Mouse (Mus musculus) embryonic facial prominence, embryonic 11.5 days (tissue): ENCODE results near the gene Vax2. TPM values are rescaled to one million over a fixed set of nuclear protein-coding genes. Genes with fewer than 3 reads are reported as not detected.

Experiments
- ATAC-seq: fragments of 200-750 bp; cut with Nextera tagmentation; replicated peaks from 2 replicates; pipeline ENCODE4 v1.8.0; 2017; ENCODE audit warnings: low read depth; ENCODE audit not compliant: insufficient number of reproducible peaks, low FRiP score, low TSS enrichment
- DNase-seq: peaks from one replicate; pipeline ENCODE4 v3.0.0-alpha.2; 2015; ENCODE audit warnings: low spot score
- H3K27ac ChIP-seq: fragments of 300-500 bp; sonication (generic); replicated peaks from 2 replicates; pipeline ENCODE4 v1.5.1; 2014; ENCODE audit warnings: mild to moderate bottlenecking, low read depth, low read length, control low read depth
- H3K27me3 ChIP-seq: fragments of 300-500 bp; sonication (generic); 2 replicates; pipeline ENCODE4 v1.6.1; 2014; ENCODE audit warnings: mild to moderate bottlenecking, low read length, moderate library complexity, mixed read lengths; ENCODE audit not compliant: control insufficient read depth, insufficient read depth
- H3K36me3 ChIP-seq: fragments of 300-500 bp; sonication (generic); replicated peaks from 2 replicates; pipeline ENCODE4 v1.6.1; 2014; ENCODE audit warnings: low read depth, mild to moderate bottlenecking, low read length, moderate library complexity, mixed read lengths; ENCODE audit not compliant: control insufficient read depth, insufficient read depth
- H3K4me1 ChIP-seq: fragments of 300-500 bp; sonication (generic); 2 replicates; pipeline ENCODE4 v1.6.1; 2014; ENCODE audit warnings: low read length, mixed read lengths; ENCODE audit not compliant: control insufficient read depth, insufficient read depth
- H3K4me2 ChIP-seq: fragments of 300-500 bp; sonication (generic); 2 replicates; pipeline ENCODE4 v1.6.1; 2014; ENCODE audit warnings: low read depth, mild to moderate bottlenecking, control low read depth, low read length, moderate library complexity
- H3K4me3 ChIP-seq: fragments of 300-500 bp; sonication (generic); 2 replicates; pipeline ENCODE4 v1.5.1; 2014; ENCODE audit warnings: low read depth, low read length, control low read depth
- H3K9ac ChIP-seq: fragments of 300-500 bp; sonication (generic); replicated peaks from 2 replicates; pipeline ENCODE4 v1.6.1; 2014; ENCODE audit warnings: mild to moderate bottlenecking, control low read depth, low read length
- H3K9me3 ChIP-seq: fragments of 300-500 bp; sonication (generic); replicated peaks from 2 replicates; pipeline ENCODE4 v1.6.1; 2016; ENCODE audit warnings: mild to moderate bottlenecking, low read length, inconsistent platforms, mixed read lengths; ENCODE audit not compliant: control insufficient read depth
- WGBS: fragments of 180-500 bp; shearing (Covaris S2); extraction: QIAGEN DNeasy Blood & Tissue Kit; methylation state at CpG from one replicate; pipeline ENCODE4 v1.1.7; 2014; 5-methylcytosine and 5-hydroxymethylcytosine counted together
- polyA plus RNA-seq: library from polyadenylated mRNA; unstranded; fragments of >200 nt; fragmentation: Nextera tagmentation; extraction: Ambion mirVana; gene quantifications from 2 replicates; pipeline ENCODE4 v1.2.1, GENCODE M21; 2014

Gene Vax2
- polyA plus RNA-seq, 1 experiment from 2014 or later: 2.0 TPM

DNA sequence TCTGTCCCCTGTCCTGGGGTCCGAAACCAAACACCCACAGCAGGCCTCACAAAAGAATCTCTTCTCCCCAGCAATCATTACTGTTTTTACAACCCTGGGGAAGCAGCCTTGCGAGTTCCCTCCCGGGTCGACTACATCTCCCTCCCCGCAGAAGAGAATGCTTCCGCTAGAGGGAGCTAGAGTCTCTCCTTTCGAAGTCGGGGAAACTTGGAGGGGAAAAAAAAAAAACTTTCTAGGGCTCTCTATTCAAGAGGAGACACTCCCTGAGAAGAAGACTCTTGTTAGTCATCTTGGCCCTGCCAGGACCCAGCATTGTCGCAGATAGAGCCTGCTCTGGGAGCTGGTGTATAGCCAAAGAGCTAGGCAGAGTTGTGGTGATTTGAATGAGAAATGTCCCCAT lies 17.2 kb upstream of the Vax2 start:
- ATAC-seq: no peak
- Histone ChIP-seq H3K4me2 (no peak overlapping the region), H3K36me3 (no peaks in the 10 kb centered on the region), H3K4me1 (no peaks in the 10 kb centered on the region), H3K27me3 (peaks cover 75% of the 10 kb centered on the region), H3K9me3 (no peaks in the 10 kb centered on the region), H3K9ac (no peak overlapping the region), H3K27ac (no peak overlapping the region), H3K4me3 (no peak overlapping the region)
- WGBS: 1% methylated on average over 9 of the region's 9 CpGs
- DNase-seq: peak; percentile 90

DNA sequence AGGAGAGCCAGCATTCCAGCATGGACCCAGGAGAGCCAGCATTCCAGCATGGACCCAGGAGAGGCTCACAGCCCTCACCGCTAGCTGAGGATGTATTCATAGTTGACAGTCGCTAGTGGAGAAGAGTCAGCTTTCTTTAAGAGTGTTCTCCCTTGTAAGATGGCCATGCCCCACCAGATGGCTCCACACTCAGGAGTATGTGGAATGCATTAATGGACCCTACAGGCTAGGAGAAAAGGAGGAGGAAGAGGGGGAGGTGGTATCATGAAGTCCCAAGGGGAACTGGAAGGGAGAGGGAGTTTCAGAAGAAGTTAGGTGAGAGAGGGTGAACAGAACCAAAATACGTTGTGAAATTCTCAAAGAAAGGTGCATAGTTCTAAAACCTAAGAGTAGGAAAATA lies 15.3 kb upstream of the Vax2 start:
- no peak for DNase-seq

DNA sequence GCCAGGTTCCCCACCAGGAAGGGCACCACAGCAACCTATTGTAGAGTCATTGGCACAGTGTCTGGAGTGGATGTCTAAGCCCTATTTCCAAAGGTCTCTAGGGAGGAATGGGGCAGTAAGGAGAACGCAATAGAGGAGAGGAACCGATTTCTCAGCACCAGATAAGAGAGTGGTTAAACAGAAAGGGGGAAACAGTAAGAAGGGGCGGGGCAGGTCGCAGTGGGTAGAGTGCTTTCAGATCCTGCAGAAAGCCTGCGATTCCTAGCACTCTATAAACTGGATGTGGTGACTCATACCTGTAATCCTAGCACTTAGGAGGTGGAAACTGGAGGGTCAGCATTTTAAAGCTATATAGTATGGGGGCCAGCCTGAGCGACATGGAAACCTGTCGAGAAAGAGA lies 14.4 kb upstream of the Vax2 start:
- Histone ChIP-seq H3K4me2 (no peak overlapping the region), H3K27ac (no peak overlapping the region), H3K4me1 (no peaks in the 10 kb centered on the region), H3K36me3 (no peaks in the 10 kb centered on the region), H3K9me3 (no peaks in the 10 kb centered on the region), H3K4me3 (no peak overlapping the region), H3K9ac (no peak overlapping the region), H3K27me3 (peaks cover 85% of the 10 kb centered on the region)
- DNase-seq: no peak
- WGBS: under 1% methylated on average over 7 of the region's 7 CpGs
- no peak for ATAC-seq

More for the DNA sequence above, 15.3 kb upstream of the Vax2 start:
- Histone ChIP-seq H3K9me3 (no peaks in the 10 kb centered on the region), H3K9ac (no peak overlapping the region), H3K36me3 (no peaks in the 10 kb centered on the region), H3K27ac (no peak overlapping the region), H3K27me3 (peaks cover 86% of the 10 kb centered on the region), H3K4me3 (no peak overlapping the region), H3K4me2 (no peak overlapping the region), H3K4me1 (no peaks in the 10 kb centered on the region)
- ATAC-seq: no peak
- WGBS: 3% methylated on average over 3 of the region's 3 CpGs

DNA sequence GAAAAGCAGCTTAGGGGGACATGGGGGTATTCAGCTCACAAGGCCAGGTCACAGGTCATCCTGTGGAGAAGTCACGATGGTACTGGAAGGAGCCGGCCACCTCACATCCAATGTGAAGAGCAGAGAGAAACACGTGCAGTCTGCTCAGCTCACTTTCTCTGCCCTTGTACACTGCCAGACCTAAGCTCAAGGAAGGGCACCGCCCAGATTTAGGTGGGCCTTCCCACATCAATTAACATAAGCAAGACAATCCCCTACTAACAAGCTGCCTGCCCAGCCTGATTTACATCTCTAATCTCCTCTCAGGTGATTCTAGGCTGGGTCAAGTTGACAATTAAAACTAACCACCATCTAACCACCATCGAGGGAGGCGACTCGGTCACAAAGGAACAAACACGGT lies 13.1 kb upstream of the Vax2 start:
- Histone ChIP-seq H3K4me2 (no peak overlapping the region), H3K27ac (no peak overlapping the region), H3K9me3 (no peaks in the 10 kb centered on the region), H3K9ac (no peak overlapping the region), H3K4me1 (peaks cover 3% of the 10 kb centered on the region; the same call in 1 of the 2 replicates), H3K4me3 (no peak overlapping the region), H3K27me3 (peaks cover 82% of the 10 kb centered on the region), H3K36me3 (no peaks in the 10 kb centered on the region)
- ATAC-seq (no peak), DNase-seq (no peak)
- 1% methylated on average over 8 of the region's 8 CpGs for WGBS

DNA sequence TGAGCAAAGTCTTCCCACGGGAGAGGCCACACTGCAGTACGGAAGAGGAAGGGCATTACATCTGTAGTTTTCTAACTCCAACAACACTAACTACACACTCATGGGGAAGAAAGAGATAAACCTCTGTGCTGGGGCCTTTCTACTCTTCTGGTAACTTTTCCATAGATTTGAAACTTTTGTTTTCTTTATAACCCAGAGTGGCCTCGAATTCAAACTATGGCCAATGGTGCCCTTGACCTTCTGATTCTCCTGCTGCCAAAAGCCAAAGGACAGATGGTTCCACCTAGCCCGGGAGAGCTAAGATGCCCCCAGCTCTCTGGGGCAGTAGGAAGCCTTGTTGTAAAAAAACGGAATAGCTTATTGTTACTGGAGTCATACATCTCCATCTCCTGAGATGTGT lies 11.1 kb upstream of the Vax2 start:
- Histone ChIP-seq H3K4me2 (no peak overlapping the region), H3K4me1 (peaks cover 3% of the 10 kb centered on the region; the same call in 1 of the 2 replicates), H3K27ac (no peak overlapping the region), H3K9ac (no peak overlapping the region), H3K36me3 (no peaks in the 10 kb centered on the region), H3K4me3 (no peak overlapping the region), H3K9me3 (no peaks in the 10 kb centered on the region), H3K27me3 (peaks cover 79% of the 10 kb centered on the region)
- ATAC-seq: no peak
- 3% methylated on average over 5 of the region's 5 CpGs for WGBS
- DNase-seq: no peak

DNA sequence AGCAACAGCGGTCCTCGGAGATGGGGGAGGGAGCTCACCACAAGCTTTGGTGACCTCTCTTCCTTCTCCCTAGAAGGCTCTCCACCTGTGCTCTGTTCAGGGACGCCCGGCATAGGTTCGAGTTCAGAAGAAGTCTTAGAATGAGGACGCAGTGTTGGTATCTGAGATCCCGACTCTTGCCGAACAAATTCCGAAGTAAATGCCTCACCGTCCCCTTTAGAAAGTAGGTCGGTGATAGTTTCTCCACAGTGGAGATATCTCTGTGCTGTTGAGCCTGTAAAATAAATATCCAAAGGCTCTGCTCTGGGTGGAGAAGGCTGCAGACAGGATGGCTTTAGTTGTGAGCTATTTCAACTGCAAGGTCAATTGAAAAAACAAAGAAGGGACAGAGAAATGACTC lies 10.1 kb upstream of the Vax2 start:
- Histone ChIP-seq H3K9ac (no peak overlapping the region), H3K9me3 (no peaks in the 10 kb centered on the region), H3K36me3 (no peaks in the 10 kb centered on the region), H3K27me3 (peaks cover 78% of the 10 kb centered on the region), H3K4me1 (peaks cover 3% of the 10 kb centered on the region; the same call in 1 of the 2 replicates), H3K27ac (no peak overlapping the region), H3K4me2 (no peak overlapping the region), H3K4me3 (no peak overlapping the region)
- 0% methylated on average over 11 of the region's 11 CpGs for WGBS
- DNase-seq: no peak
- ATAC-seq: no peak

DNA sequence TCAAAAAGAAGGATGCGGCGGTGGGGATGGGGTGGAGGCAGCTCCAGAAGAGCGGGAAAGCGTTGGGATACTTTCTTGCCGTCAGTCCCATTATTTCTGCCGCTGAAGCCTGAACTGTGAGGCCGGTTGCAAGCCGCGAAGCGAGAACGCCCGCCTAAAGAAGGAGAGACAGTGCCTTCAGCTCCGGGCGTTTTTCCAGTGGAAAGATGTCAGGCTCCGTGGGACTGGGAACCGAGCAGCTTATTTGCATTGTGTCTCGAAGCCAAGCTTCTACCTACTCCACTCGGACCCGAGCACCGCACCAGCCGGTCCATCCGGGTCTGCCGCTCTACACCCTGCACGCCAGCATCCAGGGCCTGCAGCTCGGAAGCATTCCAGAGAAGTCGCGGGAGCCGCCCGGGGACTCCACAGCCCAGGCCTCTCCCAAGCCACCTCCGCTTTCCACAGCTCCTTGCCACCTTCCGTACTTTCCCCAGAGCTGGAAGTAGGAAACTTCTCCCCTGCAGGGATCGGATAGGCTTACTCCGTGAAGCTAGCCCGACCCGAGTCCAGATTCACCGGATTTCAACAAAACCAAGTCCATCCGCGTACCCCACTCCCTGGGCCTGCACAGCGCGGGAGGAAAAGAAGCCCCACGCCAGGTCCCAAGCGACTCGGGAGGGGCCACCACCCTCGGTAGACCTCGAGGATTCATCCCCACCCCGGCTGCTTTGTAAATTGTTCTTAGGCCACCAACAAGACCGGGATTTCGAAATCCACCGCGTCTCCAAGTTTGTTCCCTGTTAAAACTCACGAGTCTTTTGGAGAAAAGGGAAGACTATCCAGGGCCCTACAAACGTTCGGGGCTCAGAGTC lies 8.7 kb upstream of the Vax2 start:
- DNase-seq: peak; percentile 57
- peak overlapping the region; percentile 0; the same call in 1 of the 2 replicates for H3K4me2 ChIP-seq
- no peaks in the 10 kb centered on the region for H3K36me3 ChIP-seq
- H3K4me1 ChIP-seq: peaks cover 3% of the 10 kb centered on the region; the same call in 1 of the 2 replicates
- H3K4me3 ChIP-seq: 0 out of 2 replicates have a peak overlapping the region, but pooled peaks have one; percentile 3
- H3K9ac ChIP-seq: no peak overlapping the region
- no peak overlapping the region for H3K27ac ChIP-seq
- no peaks in the 10 kb centered on the region for H3K9me3 ChIP-seq
- 0 out of 2 replicates have a peak, but pooled peaks have one; percentile 29 for ATAC-seq
- peaks cover 78% of the 10 kb centered on the region for H3K27me3 ChIP-seq
- under 1% methylated on average over 53 of the region's 53 CpGs for WGBS

DNA sequence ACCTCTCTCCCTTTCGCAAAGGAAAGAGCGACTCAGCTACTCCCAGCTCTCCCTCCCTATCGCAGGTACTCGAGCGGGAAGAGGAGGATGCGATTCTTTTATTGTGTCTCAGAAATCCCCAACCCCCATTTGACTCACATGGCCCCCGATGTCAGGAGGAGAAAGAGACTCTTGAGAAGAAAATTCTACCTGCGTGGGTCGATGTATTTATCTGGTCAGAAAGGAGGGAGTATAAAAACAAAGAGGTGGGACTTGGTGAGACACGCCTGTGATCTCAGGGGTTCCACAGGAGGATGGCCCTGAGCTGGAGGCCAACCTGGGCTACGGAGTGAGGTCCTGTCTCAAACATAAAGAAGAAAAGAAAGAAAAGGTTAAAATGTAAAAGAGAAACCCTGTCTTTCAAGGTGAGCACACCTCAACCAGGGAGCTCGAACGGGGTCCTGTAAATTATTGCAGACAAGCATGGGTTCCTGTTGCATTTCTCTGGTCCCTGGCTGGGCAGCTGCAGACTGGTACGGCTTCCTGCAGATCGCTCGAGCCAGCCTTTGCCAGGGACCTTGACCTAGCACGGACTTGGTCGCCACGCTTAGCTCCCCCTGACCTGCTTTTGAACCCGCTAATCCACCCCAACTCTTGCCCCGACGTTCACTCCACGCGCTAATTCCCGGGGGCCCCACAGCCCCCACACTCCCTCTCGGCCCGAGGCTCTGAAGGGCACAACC lies 7.9 kb upstream of the Vax2 start:
- under 1% methylated on average over 27 of the region's 27 CpGs for WGBS
- ATAC-seq: no peak
- no peak overlapping the region for H3K4me3 ChIP-seq
- H3K4me2 ChIP-seq: no peak overlapping the region
- no peak overlapping the region for H3K9ac ChIP-seq
- peaks cover 3% of the 10 kb centered on the region; the same call in 1 of the 2 replicates for H3K4me1 ChIP-seq
- no peaks in the 10 kb centered on the region for H3K36me3 ChIP-seq
- no peak for DNase-seq
- no peak overlapping the region for H3K27ac ChIP-seq
- no peaks in the 10 kb centered on the region for H3K9me3 ChIP-seq
- peaks cover 78% of the 10 kb centered on the region for H3K27me3 ChIP-seq
